Mouse (Mus musculus): ENCODE data around the gene Tspear. TPM values are rescaled to one million over a fixed set of nuclear protein-coding genes. Genes with fewer than 3 reads are reported as not detected.
"Not testable (repeated sequence)": the region's sequence is repeated elsewhere in the genome, so short reads cannot be mapped to it uniquely, and the experiment has no call there.

The Tspear gene
- polyA plus RNA-seq, 1 experiment, result 0.07 TPM

GRCm38 (mm10) chr10:77677562-77677961 lies 8.8 kb upstream of the Tspear start:
- no peaks in the 10 kb centered on the region for H3K27me3 ChIP-seq (ENCODE audit: control insufficient read depth, insufficient read depth, low read length)
- TF ChIP-seq POLR2A (IDR thresholded peaks at IDR 0.05; ENCODE audit: control insufficient read depth, low read depth, low read length), result no peak
- TF ChIP-seq CTCF (IDR thresholded peaks at IDR 0.05; ENCODE audit: control insufficient read depth, insufficient read depth, insufficient replicate concordance, low read depth, low read length), result no peak
- H3K27ac ChIP-seq (ENCODE audit: control insufficient read depth, insufficient read depth, low read depth, low read length), result no peak overlapping the region
- H3K4me1 ChIP-seq (ENCODE audit: control insufficient read depth, insufficient read depth, low read length), result peaks cover 2% of the 10 kb centered on the region; the same call in 1 of the 2 replicates
- no peaks in the 10 kb centered on the region for H3K36me3 ChIP-seq (ENCODE audit: control insufficient read depth, insufficient read depth, low read length)
- no peak overlapping the region for H3K4me3 ChIP-seq (ENCODE audit: control insufficient read depth, low read depth, low read length)

GRCm38 (mm10) chr10:77682994-77683393 lies 3.4 kb upstream of the Tspear start:
- no peaks in the 10 kb centered on the region for H3K27me3 ChIP-seq (ENCODE audit: control insufficient read depth, insufficient read depth, low read length)
- 0 out of 2 replicates have a peak, but pooled peaks cover 2% of the 10 kb centered on the region for H3K4me1 ChIP-seq (ENCODE audit: control insufficient read depth, insufficient read depth, low read length)
- H3K27ac ChIP-seq (ENCODE audit: control insufficient read depth, insufficient read depth, low read depth, low read length), result no peak overlapping the region
- no peaks in the 10 kb centered on the region for H3K36me3 ChIP-seq (ENCODE audit: control insufficient read depth, insufficient read depth, low read length)
- no peak overlapping the region for H3K4me3 ChIP-seq (ENCODE audit: control insufficient read depth, low read depth, low read length)
- TF ChIP-seq POLR2A (IDR thresholded peaks at IDR 0.05; ENCODE audit: control insufficient read depth, low read depth, low read length) (no peak), CTCF (IDR thresholded peaks at IDR 0.05; ENCODE audit: control insufficient read depth, insufficient read depth, insufficient replicate concordance, low read depth, low read length) (no peak)

GRCm38 (mm10) chr10:77684181-77684580 lies 2.2 kb upstream of the Tspear start:
- TF ChIP-seq POLR2A (IDR thresholded peaks at IDR 0.05; ENCODE audit: control insufficient read depth, low read depth, low read length) (no peak), CTCF (IDR thresholded peaks at IDR 0.05; ENCODE audit: control insufficient read depth, insufficient read depth, insufficient replicate concordance, low read depth, low read length) (no peak)
- Histone ChIP-seq H3K27ac (ENCODE audit: control insufficient read depth, insufficient read depth, low read depth, low read length) (no peak overlapping the region), H3K36me3 (ENCODE audit: control insufficient read depth, insufficient read depth, low read length) (no peaks in the 10 kb centered on the region), H3K27me3 (ENCODE audit: control insufficient read depth, insufficient read depth, low read length) (no peaks in the 10 kb centered on the region), H3K4me3 (ENCODE audit: control insufficient read depth, low read depth, low read length) (no peak overlapping the region), H3K4me1 (ENCODE audit: control insufficient read depth, insufficient read depth, low read length) (no peaks in the 10 kb centered on the region)

GRCm38 (mm10) chr10:77687021-77687420 lies 652 bp downstream of the Tspear start:
- no peaks in the 10 kb centered on the region for H3K27me3 ChIP-seq (ENCODE audit: control insufficient read depth, insufficient read depth, low read length)
- H3K4me1 ChIP-seq (ENCODE audit: control insufficient read depth, insufficient read depth, low read length), result no peaks in the 10 kb centered on the region
- TF ChIP-seq POLR2A (IDR thresholded peaks at IDR 0.05; ENCODE audit: control insufficient read depth, low read depth, low read length) (no peak), CTCF (IDR thresholded peaks at IDR 0.05; ENCODE audit: control insufficient read depth, insufficient read depth, insufficient replicate concordance, low read depth, low read length) (no peak)
- no peak overlapping the region for H3K27ac ChIP-seq (ENCODE audit: control insufficient read depth, insufficient read depth, low read depth, low read length)
- H3K4me3 ChIP-seq (ENCODE audit: control insufficient read depth, low read depth, low read length), result no peak overlapping the region
- H3K36me3 ChIP-seq (ENCODE audit: control insufficient read depth, insufficient read depth, low read length), result no peaks in the 10 kb centered on the region

GRCm38 (mm10) chr10:77690356-77690807 lies 4.0 kb downstream of the Tspear start, which contains the start of gene Gm19402:
Gm19402 (minus strand) TSS chr10:77690757.
- H3K27me3 ChIP-seq (ENCODE audit: control insufficient read depth, insufficient read depth, low read length); H3K4me1 ChIP-seq (ENCODE audit: control insufficient read depth, insufficient read depth, low read length); H3K27ac ChIP-seq (ENCODE audit: control insufficient read depth, insufficient read depth, low read depth, low read length); H3K4me3 ChIP-seq (ENCODE audit: control insufficient read depth, low read depth, low read length); H3K36me3 ChIP-seq (ENCODE audit: control insufficient read depth, insufficient read depth, low read length): not testable (repeated sequence)

GRCm38 (mm10) chr10:77697133-77697532 lies 10.8 kb downstream of the Tspear start, which contains the start of gene Gm9508:
Gm9508 (minus strand) TSS chr10:77697233.
- H3K27me3 ChIP-seq (ENCODE audit: control insufficient read depth, insufficient read depth, low read length), result no peaks in the 10 kb centered on the region
- H3K36me3 ChIP-seq (ENCODE audit: control insufficient read depth, insufficient read depth, low read length), result no peaks in the 10 kb centered on the region
- H3K4me3 ChIP-seq (ENCODE audit: control insufficient read depth, low read depth, low read length), result no peak within 1 kb of the TSS
- TF ChIP-seq POLR2A (IDR thresholded peaks at IDR 0.05; ENCODE audit: control insufficient read depth, low read depth, low read length), result no peak
- TF ChIP-seq CTCF (IDR thresholded peaks at IDR 0.05; ENCODE audit: control insufficient read depth, insufficient read depth, insufficient replicate concordance, low read depth, low read length), result no peak
- H3K4me1 ChIP-seq (ENCODE audit: control insufficient read depth, insufficient read depth, low read length), result no peaks in the 10 kb centered on the region
- no peak within 1 kb of the TSS for H3K27ac ChIP-seq (ENCODE audit: control insufficient read depth, insufficient read depth, low read depth, low read length)

- Histone ChIP-seq H3K4me3 (ENCODE audit: control insufficient read depth, low read depth, low read length) (no peak within 1 kb of the TSS), H3K27ac (ENCODE audit: control insufficient read depth, insufficient read depth, low read depth, low read length) (no peak within 1 kb of the TSS), H3K36me3 (ENCODE audit: control insufficient read depth, insufficient read depth, low read length) (no peaks in the 10 kb centered on the region), H3K4me1 (ENCODE audit: control insufficient read depth, insufficient read depth, low read length) (no peaks in the 10 kb centered on the region), H3K27me3 (ENCODE audit: control insufficient read depth, insufficient read depth, low read length) (no peaks in the 10 kb centered on the region)
- no peak for TF ChIP-seq CTCF (IDR thresholded peaks at IDR 0.05; ENCODE audit: control insufficient read depth, insufficient read depth, insufficient replicate concordance, low read depth, low read length)
- no peak for TF ChIP-seq POLR2A (IDR thresholded peaks at IDR 0.05; ENCODE audit: control insufficient read depth, low read depth, low read length)
These were observed 20.0 kb downstream of the Tspear start, which contains the start of gene Gm10272 for GRCm38 (mm10) chr10:77706326-77706725. Gm10272 (plus strand) TSS chr10:77706626.

GRCm38 (mm10) chr10:77709831-77710230 lies 23.5 kb downstream of the Tspear start:
- no peaks in the 10 kb centered on the region for H3K36me3 ChIP-seq (ENCODE audit: control insufficient read depth, insufficient read depth, low read length)
- no peak overlapping the region for H3K27ac ChIP-seq (ENCODE audit: control insufficient read depth, insufficient read depth, low read depth, low read length)
- no peaks in the 10 kb centered on the region for H3K4me1 ChIP-seq (ENCODE audit: control insufficient read depth, insufficient read depth, low read length)
- TF ChIP-seq POLR2A (IDR thresholded peaks at IDR 0.05; ENCODE audit: control insufficient read depth, low read depth, low read length), result no peak
- H3K27me3 ChIP-seq (ENCODE audit: control insufficient read depth, insufficient read depth, low read length), result no peaks in the 10 kb centered on the region
- no peak overlapping the region for H3K4me3 ChIP-seq (ENCODE audit: control insufficient read depth, low read depth, low read length)

- H3K27ac ChIP-seq (ENCODE audit: control insufficient read depth, insufficient read depth, low read depth, low read length); H3K4me3 ChIP-seq (ENCODE audit: control insufficient read depth, low read depth, low read length); H3K36me3 ChIP-seq (ENCODE audit: control insufficient read depth, insufficient read depth, low read length); H3K27me3 ChIP-seq (ENCODE audit: control insufficient read depth, insufficient read depth, low read length); H3K4me1 ChIP-seq (ENCODE audit: control insufficient read depth, insufficient read depth, low read length): not testable (repeated sequence)
These were observed 24.8 kb downstream of the Tspear start, which contains the start of gene Gm10024 for GRCm38 (mm10) chr10:77711157-77711556. Gm10024 (plus strand) TSS chr10:77711457.

Data from testis, adult 2 months (tissue).